Mouse (Mus musculus): ENCODE measurements around the gene Dll3.

Gene Dll3

DNA sequence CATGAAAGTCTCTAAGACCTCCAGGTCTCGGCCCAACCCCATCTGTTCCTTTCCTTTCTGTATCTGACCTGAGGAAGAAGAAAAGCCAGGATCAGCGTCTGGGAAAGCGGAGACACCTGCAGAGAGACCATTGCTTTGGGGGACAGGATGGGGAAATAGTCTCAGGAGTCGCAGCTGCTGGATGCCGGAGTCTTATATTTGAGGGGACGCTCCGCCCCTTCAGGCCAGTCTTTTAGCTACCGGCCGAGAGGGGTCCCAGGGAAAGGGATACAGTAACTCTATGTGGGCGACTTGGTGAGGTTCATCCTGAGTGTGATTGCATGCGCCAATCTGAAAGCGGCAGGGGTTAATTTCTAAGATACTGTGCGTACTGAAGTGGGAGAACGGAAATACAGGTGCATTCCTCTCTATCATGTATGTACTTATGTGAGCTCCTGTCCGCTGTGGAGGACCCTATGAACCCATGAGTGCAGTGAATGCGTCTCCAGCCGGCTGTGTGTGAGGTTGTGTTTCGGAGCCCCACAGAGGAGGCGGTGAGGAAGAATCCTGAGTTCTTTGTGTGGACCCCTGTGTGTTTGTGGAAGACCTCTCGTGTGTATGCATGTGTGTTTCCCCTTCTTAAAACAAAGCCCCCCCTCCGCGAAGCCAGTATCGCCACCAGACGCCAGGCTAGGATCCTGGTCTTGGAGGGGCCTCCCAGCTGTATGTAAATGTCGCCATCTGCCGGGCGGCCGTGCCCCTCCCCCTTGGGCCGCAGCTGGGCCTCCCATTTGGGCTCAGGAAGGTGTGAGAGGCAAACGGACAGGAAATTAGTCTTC is at the start of gene Dll3:
TSS of gene Dll3 (minus strand) at position 623 of the 818 bp plus-strand sequence.
- no peak for DNase-seq (ENCODE audit: low spot score)

DNA sequence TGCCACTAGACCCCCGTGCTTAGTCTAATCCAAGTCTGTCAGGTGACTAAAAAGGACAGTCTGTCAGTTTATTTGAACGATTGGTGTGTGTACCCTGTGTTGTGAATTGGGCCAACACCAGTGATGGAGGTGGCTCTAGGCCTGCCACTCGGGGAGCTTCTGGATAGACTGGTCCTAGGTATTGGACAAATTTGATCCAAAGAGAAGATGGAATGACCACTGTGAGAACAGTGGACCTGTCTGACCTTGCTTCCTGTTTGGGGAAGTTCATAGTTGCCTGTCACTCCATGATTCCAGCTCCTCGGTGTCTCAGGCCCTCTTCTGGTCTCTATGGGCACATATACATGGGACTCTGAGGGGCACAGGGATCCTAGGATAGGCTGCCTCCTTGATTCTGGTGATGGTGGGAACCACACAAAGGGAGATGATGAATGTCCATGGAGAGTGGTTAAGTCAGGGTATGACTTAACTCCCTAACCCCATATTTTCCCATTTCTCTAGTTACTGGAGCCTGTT is 49.7 kb upstream of the Dll3 start:
- no peak for DNase-seq (ENCODE audit: low spot score)

GRCm38 (mm10) chr7:28350155-28350883 is 48.3 kb upstream of the Dll3 start, which contains the start of gene Rps16:
Gene Rps16 (plus strand): TSS chr7:28350652.
- DNase-seq (ENCODE audit: low spot score), result peak; percentile 98

DNA sequence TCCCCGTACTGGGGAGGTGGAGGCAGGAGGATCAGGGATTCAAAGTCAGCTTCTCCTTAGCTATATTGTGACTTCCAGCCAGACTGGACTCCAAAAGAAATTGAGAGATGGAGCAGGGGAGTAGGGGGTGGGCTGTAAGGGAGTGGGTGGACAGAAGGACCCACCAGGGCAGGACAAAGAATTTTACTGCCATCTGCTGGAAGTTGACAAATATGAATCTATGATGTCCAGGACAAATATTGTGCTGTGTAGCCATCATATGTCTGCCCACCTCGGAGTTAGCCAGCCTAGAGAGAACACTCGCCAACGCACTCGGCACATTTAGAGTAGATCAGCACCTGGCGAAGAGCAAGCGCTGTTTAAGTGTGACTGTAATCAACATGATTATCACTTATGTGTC is 46.6 kb upstream of the Dll3 start:
- no peak for DNase-seq (ENCODE audit: low spot score)

DNA sequence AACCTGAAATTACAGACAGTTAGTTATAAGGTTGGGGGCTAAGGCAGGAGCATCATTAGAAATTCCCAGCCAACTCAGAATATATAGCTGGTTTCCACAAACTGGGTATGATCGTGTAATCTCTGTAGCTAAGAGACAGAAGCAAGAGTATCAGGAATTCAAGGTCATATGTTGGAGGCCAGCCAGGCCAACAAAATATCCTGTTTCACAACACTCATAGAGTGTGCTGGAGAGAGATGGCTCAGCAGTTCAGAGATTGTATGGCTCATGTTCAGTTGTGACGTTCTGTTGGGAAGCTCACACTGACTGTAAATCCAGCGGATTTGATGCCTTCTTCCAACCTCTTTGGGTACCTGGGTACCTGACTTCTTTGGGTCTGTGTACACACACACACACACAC is 45.7 kb upstream of the Dll3 start:
- DNase-seq (ENCODE audit: low spot score), result no peak

DNA sequence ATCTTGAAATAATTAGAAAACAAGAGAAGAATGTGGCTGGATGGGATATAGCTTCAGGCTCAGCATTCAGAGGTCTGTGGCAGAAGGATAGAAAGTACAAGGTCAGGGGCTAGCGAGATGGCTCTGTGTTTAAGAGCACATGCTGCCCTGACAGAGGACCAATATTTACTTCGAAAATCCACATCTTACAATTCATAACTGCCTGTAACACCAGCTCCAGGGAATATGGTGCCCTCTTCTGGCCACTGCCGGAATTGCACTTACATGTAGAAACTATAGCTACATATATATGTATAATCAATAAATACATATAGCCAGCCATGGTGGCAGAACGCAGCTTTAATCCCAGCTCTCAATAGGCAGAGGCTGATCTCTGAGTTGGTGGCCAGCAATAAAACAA is 42.6 kb upstream of the Dll3 start:
- no peak for DNase-seq (ENCODE audit: low spot score)

DNA sequence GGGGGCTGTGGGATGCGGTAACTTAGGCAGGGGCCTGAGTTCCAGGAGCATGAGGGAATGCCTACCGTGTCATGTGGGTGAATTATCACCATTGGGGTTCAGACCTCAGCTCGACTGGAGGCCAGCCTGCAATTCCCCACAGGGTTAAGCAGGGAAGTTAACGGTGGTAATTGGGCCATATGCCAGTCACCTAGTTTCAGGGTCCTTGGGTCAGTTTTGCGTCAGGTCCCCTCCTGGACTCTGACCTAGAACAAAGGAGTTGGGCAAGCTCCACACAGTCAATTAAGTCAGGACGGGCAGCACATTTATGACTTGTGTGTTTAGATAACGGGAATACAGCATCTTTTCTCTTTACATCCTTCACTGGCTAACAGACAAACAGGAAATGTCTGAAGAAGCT is 39.3 kb upstream of the Dll3 start:
- DNase-seq (ENCODE audit: low spot score), result no peak

- DNase-seq (ENCODE audit: low spot score), result peak; percentile 39
These were observed 37.3 kb upstream of the Dll3 start for GRCm38 (mm10) chr7:28339213-28339917.

- DNase-seq (ENCODE audit: low spot score), result peak; percentile 90
These were observed 36.3 kb upstream of the Dll3 start, which contains the start of gene Supt5 for GRCm38 (mm10) chr7:28338108-28338998. Gene Supt5 (minus strand): TSS chr7:28338746.

DNA sequence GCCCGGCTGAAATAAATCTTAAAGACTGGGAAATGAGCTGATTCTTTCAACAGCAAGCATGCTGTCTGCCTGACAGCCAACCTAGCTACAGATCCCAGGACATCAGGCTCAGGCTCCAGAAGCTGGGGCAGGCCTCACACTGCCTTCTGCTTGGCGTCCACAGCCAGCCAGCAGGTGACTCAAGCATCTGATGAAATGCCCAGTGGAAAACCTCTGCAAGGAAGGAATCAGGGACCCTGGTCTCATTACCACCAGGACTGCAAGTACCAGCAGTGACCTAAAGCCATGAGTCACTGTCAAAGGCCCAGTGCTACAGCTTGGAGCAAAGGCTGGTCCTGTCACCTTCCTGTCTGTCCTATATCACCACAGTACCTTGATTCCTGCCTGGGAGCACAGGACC is 33.4 kb upstream of the Dll3 start:
- no peak for DNase-seq (ENCODE audit: low spot score)

- no peak for DNase-seq (ENCODE audit: low spot score)
These were observed 32.5 kb upstream of the Dll3 start for GRCm38 (mm10) chr7:28334534-28334933.

DNA sequence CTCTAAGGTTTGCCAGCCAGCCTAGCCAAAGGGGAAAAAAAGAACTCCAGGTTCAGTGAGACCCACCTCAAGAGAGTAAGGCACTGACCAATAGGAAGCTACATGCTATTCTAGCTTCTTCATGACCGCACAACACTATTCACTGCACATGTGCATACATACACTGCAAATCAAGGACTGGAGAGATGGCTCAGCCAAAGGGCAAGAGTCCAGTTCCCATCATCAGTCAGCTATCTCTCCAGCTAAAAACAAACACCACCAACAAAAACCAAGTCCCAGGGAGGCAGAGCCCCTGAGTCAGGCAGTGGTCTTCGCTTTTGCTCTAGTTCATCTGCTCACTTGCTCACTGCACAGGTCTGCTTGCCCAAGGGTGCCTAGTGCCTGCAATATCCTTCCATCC is 26.2 kb upstream of the Dll3 start:
- no peak for DNase-seq (ENCODE audit: low spot score)

DNA sequence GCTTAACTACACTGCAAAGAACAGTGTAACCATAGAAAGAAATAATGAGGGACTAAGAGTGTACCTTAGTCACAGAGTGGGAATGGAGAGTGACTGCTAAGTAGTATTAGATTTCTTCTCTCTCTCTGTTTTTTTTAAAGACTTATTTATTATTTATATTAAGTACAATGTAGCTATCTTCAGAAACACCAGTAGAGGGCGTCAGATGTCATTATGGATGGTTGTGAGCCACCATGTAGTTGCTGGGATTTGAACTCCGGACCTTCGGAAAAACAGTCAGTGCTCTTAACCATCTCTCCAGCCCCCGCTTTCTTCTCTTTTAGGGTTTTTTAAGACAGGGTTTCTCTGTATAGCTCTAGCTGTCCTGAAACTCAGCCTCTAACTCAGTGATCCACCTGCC is 24.4 kb upstream of the Dll3 start:
- DNase-seq (ENCODE audit: low spot score), result no peak

DNA sequence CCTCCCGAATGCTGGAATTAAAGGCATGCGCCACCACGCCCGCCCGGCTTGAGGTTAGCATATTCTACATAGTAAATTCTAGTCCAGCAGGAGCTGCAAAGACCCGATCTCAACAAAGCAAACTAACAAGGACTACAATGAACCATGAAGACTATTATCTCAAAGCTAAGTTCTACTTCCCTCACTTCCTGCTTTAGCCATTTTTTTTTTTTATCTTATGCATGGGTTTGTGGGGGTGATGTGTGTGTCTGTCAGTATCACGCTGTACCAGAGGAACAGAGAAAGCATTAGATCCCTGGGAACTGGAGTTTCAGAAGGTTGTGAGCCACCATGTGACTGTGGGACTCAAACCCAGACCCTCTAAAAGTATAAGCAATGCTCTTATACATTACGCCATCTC is 23.3 kb upstream of the Dll3 start:
- no peak for DNase-seq (ENCODE audit: low spot score)

GRCm38 (mm10) chr7:28321974-28322720 is 20.1 kb upstream of the Dll3 start:
- no peak for DNase-seq (ENCODE audit: low spot score)

GRCm38 (mm10) chr7:28318714-28319113 is 16.7 kb upstream of the Dll3 start:
- DNase-seq (ENCODE audit: low spot score), result no peak

DNA sequence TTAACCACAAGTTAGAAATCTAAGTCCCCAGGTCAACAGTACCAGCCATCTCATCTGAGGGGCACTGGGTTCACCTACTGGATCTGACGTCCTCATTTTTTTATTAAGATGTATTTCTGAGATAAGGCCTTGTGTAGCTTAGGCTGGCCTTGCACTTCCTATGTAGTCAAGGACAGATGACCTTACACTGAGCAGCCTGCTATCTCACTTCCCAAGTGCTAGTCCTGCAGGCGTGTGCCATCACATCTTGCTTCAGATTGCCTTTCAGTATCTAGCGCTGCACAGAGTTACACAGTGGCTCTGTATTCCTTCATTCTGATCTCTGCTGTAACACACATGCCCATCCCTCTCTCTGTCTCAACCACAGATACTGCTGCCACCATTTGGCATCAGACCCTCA is 16.0 kb upstream of the Dll3 start:
- no peak for DNase-seq (ENCODE audit: low spot score)

GRCm38 (mm10) chr7:28311926-28312543 is 10.0 kb upstream of the Dll3 start, which contains the start of gene Timm50:
Gene Timm50 (minus strand): TSS chr7:28312072.
- peak; percentile 98 for DNase-seq (ENCODE audit: low spot score)

DNA sequence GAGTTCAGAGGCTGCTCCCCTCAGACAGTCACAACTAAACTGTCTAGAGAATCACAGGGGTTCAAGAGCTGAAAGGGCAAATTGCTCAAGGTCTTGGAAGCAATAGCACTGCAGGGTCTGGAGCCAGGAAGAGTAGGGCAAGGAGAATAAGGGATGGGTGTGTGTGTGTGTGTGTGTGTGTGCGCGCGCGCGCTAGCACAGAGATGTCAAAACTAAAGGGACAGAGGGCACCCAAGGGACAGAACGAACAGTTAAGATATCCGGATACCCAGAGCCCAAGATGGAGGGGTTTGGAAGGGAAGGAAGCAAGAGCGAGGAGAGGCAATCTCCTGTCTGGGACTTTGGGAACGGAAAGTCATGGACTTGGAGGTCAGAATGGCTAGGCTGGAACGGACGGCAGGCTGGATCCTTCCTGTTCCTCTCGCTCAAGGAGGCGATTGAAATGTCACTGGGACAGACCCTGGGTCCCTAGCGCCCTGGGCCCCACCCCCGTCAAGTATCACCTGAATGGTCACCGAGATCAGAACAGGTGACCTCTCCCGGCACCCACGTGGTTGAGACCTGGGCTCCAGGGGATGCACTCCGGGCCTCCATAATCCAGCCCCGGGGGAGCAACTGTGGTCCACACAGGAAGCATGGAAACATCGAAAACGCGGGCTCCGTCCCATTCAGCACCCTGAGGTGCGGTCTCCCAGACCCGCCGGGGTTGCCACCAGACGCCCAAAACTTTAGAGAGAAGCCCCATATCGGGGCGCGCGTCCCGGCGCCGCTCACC is 9.3 kb upstream of the Dll3 start:
- no peak for DNase-seq (ENCODE audit: low spot score)
